Mouse (Mus musculus) lung, postnatal 0 days (tissue): ENCODE results near the gene Guca1a.

Source experiments
- CTCF ChIP-seq: IDR thresholded peaks from 2 replicates; pipeline ENCODE4 v1.5.1; 2016; ENCODE audit warnings: antibody characterized with exemption, mild to moderate bottlenecking
- EP300 ChIP-seq: IDR thresholded peaks from 2 replicates; pipeline ENCODE4 v1.6.1; 2016; ENCODE audit warnings: antibody characterized with exemption, mild to moderate bottlenecking, control low read depth

DNA sequence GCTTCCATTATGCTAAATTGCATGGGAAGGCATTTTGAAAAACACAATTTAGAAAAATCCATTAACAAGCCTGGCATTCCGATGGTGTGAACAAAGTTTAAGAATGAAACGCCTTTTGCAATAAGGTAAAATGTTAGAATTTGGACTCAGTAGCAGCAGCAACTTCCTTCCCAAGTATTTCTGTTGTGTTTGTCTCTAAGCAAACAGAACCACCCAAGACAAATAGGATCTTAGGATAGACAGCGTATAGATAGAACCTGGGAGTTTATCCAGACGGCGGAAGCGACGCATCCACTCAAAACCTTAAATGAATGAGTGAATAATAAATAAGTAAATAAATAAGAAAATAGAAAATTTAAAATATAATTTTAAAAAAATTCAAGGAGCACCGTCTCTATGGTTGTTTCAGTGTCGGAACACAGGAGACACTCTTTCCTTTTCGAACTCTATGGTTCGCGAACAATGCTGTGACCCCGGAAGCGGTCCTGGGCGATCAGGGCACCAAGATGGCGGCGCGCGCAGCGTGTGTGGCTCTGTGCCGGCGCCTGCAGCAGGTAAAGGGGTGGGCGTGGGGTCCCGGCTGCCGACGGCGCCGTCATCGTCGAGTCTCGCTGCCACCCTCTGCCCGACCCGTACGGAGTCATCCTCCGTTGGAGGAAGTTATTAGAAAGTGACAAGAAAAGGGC, 31.8 kb downstream of the Guca1a start, which contains the start of gene Mrps10:
- peak; percentile 23 for TF ChIP-seq CTCF
- TF ChIP-seq EP300, result no peak
